Mouse (Mus musculus) embryonic facial prominence, embryonic 10.5 days (tissue): ENCODE results near the gene Ldlrad3. TPM values are rescaled to one million over a fixed set of nuclear protein-coding genes. Genes with fewer than 3 reads are reported as not detected.

Experiments used
- DNase-seq: peaks from one replicate; pipeline ENCODE4 v3.0.0-alpha.2; 2017; ENCODE audit warnings: low spot score
- H3K27ac ChIP-seq: fragments of 300-500 bp; sonication (generic); replicated peaks from 2 replicates; pipeline ENCODE4 v1.5.1; 2016; ENCODE audit warnings: mild to moderate bottlenecking
- H3K27me3 ChIP-seq: fragments of 300-500 bp; sonication (generic); replicated peaks from 2 replicates; pipeline ENCODE4 v1.6.1; 2016; ENCODE audit warnings: low read depth, mild to moderate bottlenecking; ENCODE audit not compliant: poor library complexity, severe bottlenecking
- H3K36me3 ChIP-seq: fragments of 300-500 bp; sonication (generic); replicated peaks from 2 replicates; pipeline ENCODE4 v1.6.1; 2016; ENCODE audit warnings: mild to moderate bottlenecking, moderate library complexity
- H3K4me1 ChIP-seq: fragments of 300-500 bp; sonication (generic); 2 replicates; pipeline ENCODE4 v1.6.1; 2016
- H3K4me3 ChIP-seq: fragments of 300-500 bp; sonication (generic); 2 replicates; pipeline ENCODE4 v1.5.1; 2016; ENCODE audit warnings: mild to moderate bottlenecking, moderate library complexity
- H3K9me3 ChIP-seq: fragments of 300-500 bp; sonication (generic); 2 replicates; pipeline ENCODE4 v1.6.1; 2016; ENCODE audit warnings: mild to moderate bottlenecking
- WGBS: fragments of 180-500 bp; shearing (Covaris S2); methylation state at CpG from one replicate; pipeline ENCODE4 v1.1.7; 2016; 5-methylcytosine and 5-hydroxymethylcytosine counted together
- polyA plus RNA-seq: library from polyadenylated mRNA; unstranded; fragments of >200 nt; fragmentation: Nextera tagmentation; extraction: Ambion mirVana; gene quantifications from 2 replicates; pipeline ENCODE4 v1.2.1, GENCODE M21; 2016

Gene Ldlrad3
- polyA plus RNA-seq, 1 experiment from 2014 or later, result 56.5 TPM

DNA sequence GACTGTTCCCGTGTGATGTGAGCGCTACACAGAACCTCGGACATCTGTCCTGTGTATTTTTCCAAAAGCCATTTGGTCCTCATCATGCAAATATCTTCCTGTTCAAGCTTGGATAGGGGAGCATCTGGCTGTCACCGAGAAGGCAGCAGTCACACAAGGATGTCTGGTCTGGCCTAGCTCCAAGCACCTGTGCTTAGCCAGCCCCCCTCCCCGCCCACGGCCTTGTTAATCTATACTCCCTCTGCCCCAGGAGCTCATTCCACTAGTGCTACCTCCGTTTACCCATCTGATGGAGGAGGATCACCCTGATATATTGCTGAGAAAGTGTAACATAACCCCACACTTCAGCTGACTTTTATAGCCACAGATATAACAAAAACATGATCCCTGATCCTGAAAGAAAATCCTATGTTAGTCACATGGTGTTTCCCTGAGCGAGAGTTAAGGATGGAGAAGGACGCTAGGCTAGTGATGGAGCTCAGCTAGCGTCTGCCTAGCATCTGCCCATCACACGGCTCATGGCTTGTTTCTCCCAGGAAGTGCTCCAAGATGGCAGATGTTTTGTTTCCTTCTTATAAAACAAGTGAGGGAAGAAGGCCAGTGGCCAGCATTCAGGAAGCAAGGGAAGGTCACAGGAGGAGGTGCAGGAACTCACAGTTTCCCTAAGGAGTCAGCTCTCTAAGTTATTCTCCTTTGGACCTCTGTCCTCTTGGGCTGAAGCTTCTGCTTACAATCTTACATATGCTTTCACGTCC, 66.3 kb downstream of the Ldlrad3 start:
- H3K4me1 ChIP-seq, result peaks cover 89% of the 10 kb centered on the region
- no peaks in the 10 kb centered on the region for H3K27me3 ChIP-seq
- no peak for DNase-seq
- 68% methylated on average over 12 of the region's 12 CpGs for WGBS
- no peak overlapping the region for H3K27ac ChIP-seq
- no peaks in the 10 kb centered on the region for H3K36me3 ChIP-seq
- no peaks in the 10 kb centered on the region for H3K9me3 ChIP-seq
- H3K4me3 ChIP-seq, result no peak overlapping the region

DNA sequence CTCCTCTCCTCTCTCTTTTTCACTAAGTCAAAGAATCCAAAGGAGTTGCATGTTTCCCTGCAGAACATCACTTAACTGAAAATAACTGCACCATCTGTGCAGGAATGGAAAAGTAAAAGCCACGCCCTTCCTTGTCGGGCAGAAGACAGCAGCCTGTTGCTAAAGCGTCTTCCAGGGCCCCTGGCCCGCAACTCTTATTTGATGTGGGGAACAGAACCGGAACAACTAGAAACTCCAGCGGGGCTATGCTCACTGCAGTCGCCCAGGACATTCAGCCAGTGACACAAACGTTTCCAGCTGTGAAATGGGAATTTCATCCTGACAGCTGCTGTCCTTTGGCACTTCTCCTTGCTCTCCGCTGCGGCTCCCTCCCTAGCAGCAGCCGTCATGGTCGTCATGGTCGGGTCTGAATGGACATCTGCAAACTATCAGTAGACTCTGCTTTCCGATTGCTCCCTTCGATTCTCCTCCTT, 67.2 kb downstream of the Ldlrad3 start:
- Histone ChIP-seq H3K27ac (no peak overlapping the region), H3K36me3 (no peaks in the 10 kb centered on the region), H3K4me1 (peaks cover 91% of the 10 kb centered on the region), H3K9me3 (no peaks in the 10 kb centered on the region), H3K4me3 (no peak overlapping the region), H3K27me3 (no peaks in the 10 kb centered on the region)
- DNase-seq, result peak; percentile 32
- WGBS, result 31% methylated on average over 15 of the region's 15 CpGs

DNA sequence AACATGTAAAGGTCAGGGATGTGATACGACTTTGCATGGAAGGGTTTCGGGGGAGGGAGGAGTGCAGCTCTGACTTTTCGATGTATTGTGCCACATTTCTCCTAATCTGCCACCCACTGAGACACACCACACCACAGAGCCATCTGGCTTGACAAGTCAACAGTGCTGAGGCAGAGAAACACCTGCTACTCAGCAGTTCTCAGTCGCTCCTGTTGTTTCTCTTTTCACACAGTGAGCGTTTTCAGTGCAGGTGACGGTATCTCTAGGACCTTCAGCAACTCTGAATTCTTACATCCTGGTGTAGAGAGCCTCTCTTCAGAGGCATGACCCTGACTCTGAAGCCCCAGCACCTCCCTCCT, 68.8 kb downstream of the Ldlrad3 start:
- no peaks in the 10 kb centered on the region for H3K9me3 ChIP-seq
- no peak for DNase-seq
- H3K4me1 ChIP-seq, result peaks cover 83% of the 10 kb centered on the region
- H3K27ac ChIP-seq, result 0 out of 2 replicates have a peak overlapping the region, but pooled peaks have one; percentile 10
- H3K27me3 ChIP-seq, result no peaks in the 10 kb centered on the region
- peaks cover 12% of the 10 kb centered on the region; the same call in 1 of the 2 replicates for H3K36me3 ChIP-seq
- WGBS, result 54% methylated on average over 6 of the region's 6 CpGs
- H3K4me3 ChIP-seq, result no peak overlapping the region

DNA sequence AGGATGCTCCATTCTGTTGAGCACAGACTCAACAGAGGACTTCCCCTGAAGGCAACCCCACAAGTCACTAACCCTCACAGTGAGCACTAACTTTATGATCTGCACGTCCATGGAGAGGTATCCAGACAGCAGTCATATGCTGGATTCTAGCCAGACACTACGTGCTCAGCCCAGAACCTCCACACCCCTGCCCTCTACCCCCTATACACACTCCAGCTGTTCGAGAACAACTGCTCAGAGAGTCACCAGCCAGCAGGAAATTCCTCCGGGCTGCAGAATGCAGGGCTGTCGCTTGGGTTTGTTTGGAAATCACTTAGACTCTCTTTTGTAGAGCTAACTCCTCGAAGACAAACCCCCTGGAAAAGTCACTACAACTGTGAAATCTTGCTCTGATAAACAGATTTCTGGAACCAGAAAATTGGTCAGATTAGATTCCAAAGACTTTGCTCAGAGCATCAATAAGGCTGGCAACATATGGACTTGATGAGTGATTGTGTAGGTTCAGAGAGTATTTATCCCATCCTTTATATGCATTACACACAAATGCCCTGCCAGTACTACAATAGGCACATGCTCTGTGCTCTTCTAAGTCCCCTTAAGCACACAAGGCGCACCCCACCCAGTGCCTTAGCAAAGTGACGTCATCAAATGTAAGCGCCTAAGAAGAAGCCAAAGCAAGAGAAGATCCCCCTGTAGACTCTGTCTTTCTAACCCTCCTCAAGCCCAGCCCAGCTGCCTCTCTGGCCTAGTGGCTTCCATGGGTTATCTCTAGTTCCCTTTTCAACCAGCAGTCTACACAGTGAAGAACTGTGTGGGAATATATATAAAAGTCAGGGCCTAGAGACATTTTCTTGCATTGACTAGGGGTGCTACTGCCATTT, 69.4 kb downstream of the Ldlrad3 start:
- WGBS, result 49% methylated on average over 9 of the region's 9 CpGs
- H3K27me3 ChIP-seq, result no peaks in the 10 kb centered on the region
- no peaks in the 10 kb centered on the region for H3K9me3 ChIP-seq
- DNase-seq, result no peak
- no peak overlapping the region for H3K4me3 ChIP-seq
- H3K27ac ChIP-seq, result no peak overlapping the region
- H3K4me1 ChIP-seq, result peaks cover 77% of the 10 kb centered on the region
- peaks cover 16% of the 10 kb centered on the region for H3K36me3 ChIP-seq

DNA sequence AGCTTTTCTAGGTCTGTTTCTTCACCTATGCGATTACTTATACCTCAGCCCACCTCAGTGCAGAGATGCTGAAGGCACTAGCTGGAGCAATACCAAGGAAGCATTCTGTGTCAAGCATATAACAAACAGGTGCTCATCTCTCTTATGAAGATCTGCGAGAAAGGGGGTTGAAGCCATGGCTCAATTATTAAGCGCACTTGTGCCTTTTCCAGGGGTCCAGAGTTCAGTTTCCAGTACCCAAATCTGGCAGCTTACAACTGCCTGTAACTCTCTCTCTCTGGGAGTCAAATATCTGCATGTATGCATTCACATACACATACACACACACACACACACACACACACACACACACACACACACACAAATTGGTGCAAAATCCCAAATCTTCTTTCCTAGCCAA, 72.4 kb downstream of the Ldlrad3 start:
- no peak overlapping the region for H3K4me3 ChIP-seq
- H3K27ac ChIP-seq, result no peak overlapping the region
- H3K4me1 ChIP-seq, result peaks cover 48% of the 10 kb centered on the region
- DNase-seq, result no peak
- H3K27me3 ChIP-seq, result no peaks in the 10 kb centered on the region
- no peaks in the 10 kb centered on the region for H3K9me3 ChIP-seq
- 91% methylated on average over 3 of the region's 3 CpGs for WGBS
- H3K36me3 ChIP-seq, result peaks cover 41% of the 10 kb centered on the region

DNA sequence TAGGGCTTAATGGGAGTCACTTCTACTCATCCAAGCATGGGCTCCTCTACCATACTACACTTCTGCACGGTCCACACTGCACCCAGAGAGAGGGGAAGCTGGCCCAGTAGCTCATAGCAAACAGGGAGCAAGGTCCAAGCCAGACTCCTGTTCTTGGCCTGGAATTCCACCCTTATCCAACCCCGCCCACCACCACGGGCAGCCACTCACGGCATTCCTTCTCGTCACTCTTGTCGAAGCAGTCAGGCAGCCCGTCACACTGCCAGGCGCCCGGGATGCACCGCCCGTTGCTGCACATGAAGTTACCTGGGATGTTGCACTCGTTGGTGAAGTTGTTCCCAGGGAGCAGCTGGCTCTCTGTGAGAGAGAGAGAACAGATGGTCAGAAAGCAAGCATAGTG, 72.9 kb downstream of the Ldlrad3 start:
- no peaks in the 10 kb centered on the region for H3K9me3 ChIP-seq
- no peak for DNase-seq
- WGBS, result 78% methylated on average over 12 of the region's 12 CpGs
- no peak overlapping the region for H3K4me3 ChIP-seq
- peaks cover 43% of the 10 kb centered on the region for H3K4me1 ChIP-seq
- no peak overlapping the region for H3K27ac ChIP-seq
- no peaks in the 10 kb centered on the region for H3K27me3 ChIP-seq
- peaks cover 43% of the 10 kb centered on the region for H3K36me3 ChIP-seq

DNA sequence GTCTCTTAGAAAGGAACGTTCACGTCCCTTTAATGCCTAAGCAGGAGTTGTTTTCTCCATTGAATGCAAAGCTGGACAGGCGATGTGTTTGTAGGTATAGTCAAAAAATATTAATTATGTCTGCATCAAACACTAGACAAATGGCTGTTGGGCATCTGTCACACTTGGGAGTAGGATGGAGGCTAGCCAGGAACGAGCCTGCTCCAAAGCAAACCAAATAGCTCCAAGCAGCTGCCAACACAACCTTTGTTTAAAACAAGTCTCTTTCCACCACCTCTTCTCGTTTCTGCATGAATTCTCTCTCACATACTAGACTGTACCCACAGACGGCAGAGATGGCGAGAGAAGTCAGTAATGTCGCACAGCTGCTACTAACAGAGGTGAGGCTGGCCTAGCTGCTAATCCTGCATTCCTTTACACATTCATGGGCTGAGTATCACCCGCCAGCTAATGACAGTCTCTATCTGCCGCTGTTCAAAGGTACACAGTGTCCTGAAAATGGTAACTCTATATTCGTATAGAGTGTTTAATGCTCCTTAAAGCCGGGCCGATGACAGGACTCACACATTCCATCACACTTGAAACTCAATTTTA, 74.2 kb downstream of the Ldlrad3 start:
- WGBS, result 80% methylated on average over 13 of the region's 13 CpGs
- no peaks in the 10 kb centered on the region for H3K27me3 ChIP-seq
- H3K4me1 ChIP-seq, result peaks cover 30% of the 10 kb centered on the region
- no peak for DNase-seq
- H3K9me3 ChIP-seq, result no peaks in the 10 kb centered on the region
- H3K27ac ChIP-seq, result no peak overlapping the region
- H3K36me3 ChIP-seq, result peaks cover 43% of the 10 kb centered on the region
- H3K4me3 ChIP-seq, result no peak overlapping the region

DNA sequence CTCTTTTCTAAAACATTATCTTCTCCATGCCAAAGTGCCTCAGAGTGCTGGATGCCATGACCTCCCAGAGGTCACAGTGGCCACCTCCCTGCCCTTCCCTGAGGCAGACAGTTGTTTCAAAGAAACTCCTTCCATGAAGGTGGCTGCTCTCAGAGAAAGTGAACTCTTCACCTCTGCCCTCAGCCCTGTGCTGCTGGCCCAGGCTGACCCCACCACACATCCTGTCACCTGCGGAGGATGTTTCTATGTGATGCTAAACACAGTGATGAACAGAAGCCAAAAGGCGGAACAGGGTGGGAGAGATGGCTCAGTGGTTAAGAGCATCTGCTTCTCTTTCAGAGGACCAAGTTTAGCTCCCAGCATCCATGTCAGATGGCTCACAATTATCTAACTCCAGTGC, 75.9 kb downstream of the Ldlrad3 start:
- H3K27ac ChIP-seq, result no peak overlapping the region
- no peak overlapping the region for H3K4me3 ChIP-seq
- no peaks in the 10 kb centered on the region for H3K9me3 ChIP-seq
- no peaks in the 10 kb centered on the region for H3K27me3 ChIP-seq
- peaks cover 19% of the 10 kb centered on the region for H3K4me1 ChIP-seq
- no peak for DNase-seq
- 77% methylated on average over 2 of the region's 2 CpGs for WGBS
- H3K36me3 ChIP-seq, result peaks cover 43% of the 10 kb centered on the region

DNA sequence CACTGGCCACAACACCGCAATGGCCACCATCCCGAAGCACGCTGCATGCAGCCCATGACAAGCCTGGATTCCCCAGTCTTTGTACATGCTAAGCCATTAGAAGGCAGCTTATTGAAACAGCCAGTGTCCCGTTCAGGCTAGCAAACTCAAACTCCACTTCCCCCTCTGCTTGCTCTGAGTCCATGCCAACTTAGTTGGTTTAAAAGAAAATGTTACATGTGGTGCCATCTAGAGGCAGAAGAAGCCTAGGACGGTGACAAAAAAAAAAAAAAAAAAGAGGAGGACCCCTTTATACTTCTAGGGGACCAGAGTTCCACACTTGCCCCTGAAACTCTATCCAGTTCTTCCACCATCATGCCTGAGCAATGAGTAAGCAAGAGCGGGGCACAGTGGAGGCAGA, 78.9 kb downstream of the Ldlrad3 start:
- no peaks in the 10 kb centered on the region for H3K9me3 ChIP-seq
- WGBS, result 75% methylated on average over 6 of the region's 6 CpGs
- H3K27ac ChIP-seq, result no peak overlapping the region
- no peaks in the 10 kb centered on the region for H3K27me3 ChIP-seq
- H3K4me3 ChIP-seq, result no peak overlapping the region
- peaks cover 36% of the 10 kb centered on the region for H3K36me3 ChIP-seq
- no peaks in the 10 kb centered on the region for H3K4me1 ChIP-seq
- no peak for DNase-seq

DNA sequence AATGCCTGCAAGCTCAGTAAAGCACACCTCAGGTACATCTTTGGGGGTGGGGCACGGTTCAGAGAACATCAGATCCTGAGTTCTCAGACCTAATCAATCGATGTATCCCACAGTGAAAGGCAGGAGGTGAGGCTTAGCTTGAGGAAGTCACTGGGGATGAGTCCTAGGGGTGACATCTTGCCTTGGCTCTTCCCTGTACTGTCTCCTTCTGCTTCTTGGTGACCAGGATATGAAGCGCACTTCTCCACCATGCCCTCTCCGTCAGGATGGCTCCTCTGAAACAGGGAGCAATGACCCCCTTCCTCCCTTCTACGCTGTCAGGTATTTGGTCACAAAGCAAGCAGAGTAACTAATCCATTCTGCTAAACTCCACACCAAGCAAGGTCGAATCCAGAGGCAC, 79.5 kb downstream of the Ldlrad3 start:
- whole genome bisulfite sequencing, result 94% methylated on average over 6 of the region's 6 CpGs
- Histone ChIP-seq H3K27ac (no peak overlapping the region), H3K9me3 (no peaks in the 10 kb centered on the region), H3K27me3 (no peaks in the 10 kb centered on the region), H3K4me1 (no peaks in the 10 kb centered on the region), H3K36me3 (peaks cover 31% of the 10 kb centered on the region), H3K4me3 (no peak overlapping the region)
- DNase-seq, result no peak

DNA sequence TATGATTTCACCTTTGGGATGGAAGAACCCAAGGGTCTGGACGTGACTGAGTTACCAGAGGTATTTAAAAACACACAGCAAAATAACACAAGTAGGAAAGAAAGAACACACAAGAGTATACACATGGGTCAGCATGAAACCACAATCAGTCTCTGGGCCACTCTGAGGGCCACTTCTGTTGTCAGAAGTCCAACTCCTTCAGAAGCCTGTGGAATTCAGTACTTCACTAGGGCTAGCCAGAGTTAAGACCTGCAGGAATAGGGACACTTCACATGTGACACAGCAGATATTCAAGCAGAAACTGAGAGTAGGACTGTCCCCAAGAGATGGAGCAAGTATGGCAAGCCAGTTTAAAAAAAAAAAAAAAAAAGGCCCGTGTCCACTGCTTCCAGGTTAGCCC, 80.7 kb downstream of the Ldlrad3 start:
- peaks cover 1% of the 10 kb centered on the region; the same call in 1 of the 2 replicates for H3K4me1 ChIP-seq
- no peaks in the 10 kb centered on the region for H3K9me3 ChIP-seq
- DNase-seq, result no peak
- H3K27me3 ChIP-seq, result no peaks in the 10 kb centered on the region
- WGBS, result 84% methylated on average over 2 of the region's 2 CpGs
- no peak overlapping the region for H3K4me3 ChIP-seq
- H3K36me3 ChIP-seq, result peaks cover 22% of the 10 kb centered on the region
- H3K27ac ChIP-seq, result no peak overlapping the region

DNA sequence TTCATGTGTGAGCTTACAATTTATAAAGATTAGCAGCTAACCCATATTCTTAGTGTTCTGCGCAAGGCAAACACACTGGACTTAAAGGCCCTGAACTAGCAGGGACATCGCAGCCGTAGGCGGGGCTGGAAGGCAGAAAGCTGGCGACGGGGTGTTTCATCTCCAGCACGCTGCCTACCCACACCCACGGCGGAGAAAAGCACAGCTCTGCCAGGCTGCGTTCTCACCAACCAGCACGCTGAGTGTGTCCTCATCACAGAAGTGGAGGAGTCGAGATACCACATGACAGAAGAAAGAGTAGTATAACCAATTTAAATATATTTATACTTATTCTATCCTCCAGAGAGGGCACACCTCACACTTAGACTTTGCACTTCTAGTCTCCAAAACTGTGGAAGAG, 82.2 kb downstream of the Ldlrad3 start:
- Histone ChIP-seq H3K27me3 (no peaks in the 10 kb centered on the region), H3K4me1 (peaks cover 7% of the 10 kb centered on the region; the same call in 1 of the 2 replicates), H3K9me3 (no peaks in the 10 kb centered on the region), H3K27ac (no peak overlapping the region), H3K4me3 (no peak overlapping the region), H3K36me3 (peaks cover 18% of the 10 kb centered on the region)
- no peak for DNase-seq
- 90% methylated on average over 12 of the region's 12 CpGs for WGBS
